Mouse (Mus musculus) myocyte (in vitro differentiated cells): ENCODE measurements around the gene Ccdc163.

Experiments
- E2F4 ChIP-seq: IDR thresholded peaks from one replicate; pipeline ENCODE4 v1.6.1; 2011; ENCODE audit warnings: mild to moderate bottlenecking, control low read depth, moderate library complexity; ENCODE audit not compliant: insufficient read depth
- MAX ChIP-seq: IDR thresholded peaks from one replicate; pipeline ENCODE4 v1.6.1; 2011; ENCODE audit warnings: low read depth, mild to moderate bottlenecking, control low read depth
- POLR2A ChIP-seq: IDR thresholded peaks from one replicate; pipeline ENCODE4 v1.6.1; 2011; ENCODE audit warnings: low read depth, mild to moderate bottlenecking, control low read depth, moderate library complexity; ENCODE audit not compliant: insufficient read length
- POLR2AphosphoS2 ChIP-seq: IDR thresholded peaks from one replicate; pipeline ENCODE4 v1.6.1; 2011; ENCODE audit warnings: low read depth, control low read depth; ENCODE audit not compliant: insufficient read length
- REST ChIP-seq: IDR thresholded peaks from one replicate; pipeline ENCODE4 v1.6.1; 2011; ENCODE audit warnings: mild to moderate bottlenecking, control low read depth, moderate library complexity; ENCODE audit not compliant: insufficient read depth, insufficient read length
- USF1 ChIP-seq: IDR thresholded peaks from one replicate; pipeline ENCODE4 v1.6.1; 2011; ENCODE audit warnings: low read depth, mild to moderate bottlenecking, control low read depth, moderate library complexity

DNA sequence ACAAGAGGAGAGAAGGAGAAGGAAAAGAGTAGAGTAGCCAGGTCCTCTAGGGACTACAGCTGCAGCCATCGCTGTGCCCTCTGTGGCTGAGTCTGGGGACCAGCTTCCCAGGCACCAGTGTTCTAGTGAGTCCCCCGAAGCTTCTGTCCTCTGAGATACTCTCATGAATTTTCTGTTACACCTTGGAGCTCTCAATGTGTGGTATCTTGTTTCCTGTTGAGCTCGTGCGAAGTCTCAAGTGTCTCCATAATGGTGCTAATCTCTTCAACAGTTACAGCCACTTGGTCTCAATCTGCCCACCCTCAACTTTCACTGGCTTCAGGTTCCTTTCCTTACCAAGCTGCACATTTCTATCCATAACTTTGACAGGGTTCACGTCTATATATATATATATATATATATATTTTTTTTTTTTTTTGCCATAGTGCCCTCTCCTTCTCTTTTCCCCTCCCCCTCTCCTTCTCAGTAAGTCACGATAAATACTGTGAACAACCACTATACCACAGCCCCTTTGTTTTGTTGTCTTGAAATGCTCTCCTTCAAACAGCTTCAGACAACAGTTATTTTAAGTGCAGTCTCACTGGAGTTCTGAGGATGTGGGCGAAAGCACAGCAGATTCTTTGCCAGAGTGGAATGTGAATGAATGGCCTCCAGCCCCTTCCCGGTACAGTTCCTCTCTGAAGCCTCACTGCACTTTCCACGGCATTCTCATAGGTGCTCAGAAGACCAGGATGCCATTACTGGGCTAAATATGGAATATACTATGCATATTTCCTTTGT, 30.9 kb downstream of the Ccdc163 start:
- TF ChIP-seq MAX (no peak), E2F4 (no peak), POLR2A (no peak), REST (no peak), USF1 (no peak), POLR2AphosphoS2 (no peak)
